Mouse (Mus musculus): ENCODE data around the gene Arhgap10.

DNA sequence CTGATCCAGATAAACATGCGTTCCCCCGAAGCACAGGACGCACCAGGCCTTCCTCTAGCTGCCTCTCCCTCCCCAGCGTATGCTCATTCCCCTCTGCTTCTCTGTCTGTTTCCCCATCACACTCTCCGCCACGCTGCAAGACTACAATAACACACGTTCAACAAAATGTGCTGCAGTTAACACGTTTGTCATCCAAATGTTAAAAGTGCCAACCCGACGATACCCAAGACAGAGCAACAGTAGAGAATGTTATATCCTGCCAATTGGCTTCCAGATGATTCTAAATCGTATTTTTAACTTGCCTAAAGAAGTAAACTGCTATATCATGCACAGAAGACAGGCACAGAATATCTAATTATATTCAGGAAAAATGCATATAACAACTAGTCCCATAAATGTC, 223.2 kb downstream of the Arhgap10 start:
- TF ChIP-seq CTCF (IDR thresholded peaks at IDR 0.05; ENCODE audit: low read depth) (no peak), EP300 (IDR thresholded peaks at IDR 0.05; ENCODE audit: low read depth) (no peak)

Data from liver, postnatal 0 days (tissue).